Mouse (Mus musculus): Measurements from ENCODE around the gene Ptprj. TPM values are rescaled to one million over a fixed set of nuclear protein-coding genes. Genes with fewer than 3 reads are reported as not detected.

Gene Ptprj
- polyA plus RNA-seq, 1 experiment from 2014 or later: 5.4 TPM

DNA sequence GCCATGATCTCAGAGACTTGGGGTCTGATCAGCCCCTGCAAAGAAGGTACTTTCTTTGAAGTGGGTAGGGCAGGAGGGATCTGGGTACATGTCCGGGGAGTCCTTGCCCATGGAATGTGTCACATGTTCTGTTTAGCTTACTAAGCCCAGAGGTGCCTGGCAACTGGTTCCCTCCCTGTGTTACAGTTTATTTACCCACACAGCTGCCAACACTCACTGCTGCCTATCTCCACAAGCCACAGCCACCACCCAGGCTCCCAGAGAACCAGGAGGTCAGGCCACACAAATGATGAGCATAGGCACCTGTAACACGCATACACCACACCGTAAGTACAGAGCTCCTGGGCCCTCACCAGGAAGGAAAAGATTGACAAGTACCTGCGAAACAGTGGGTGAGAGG lies 26.6 kb downstream of the Ptprj start:
- no peaks in the 10 kb centered on the region for H3K36me3 ChIP-seq (ENCODE audit: insufficient read depth)
- H3K4me3 ChIP-seq (ENCODE audit: low read depth, low read length): no peak overlapping the region
- no peak overlapping the region for H3K4me2 ChIP-seq
- H3K27me3 ChIP-seq (ENCODE audit: insufficient read depth, low read length): no peaks in the 10 kb centered on the region
- no peak overlapping the region for H3K27ac ChIP-seq (ENCODE audit: low read depth)
- H3K4me1 ChIP-seq (ENCODE audit: insufficient read depth): no peaks in the 10 kb centered on the region
- no peaks in the 10 kb centered on the region for H3K9me3 ChIP-seq (ENCODE audit: low read depth, low read length)
- TF ChIP-seq CTCF (IDR thresholded peaks at IDR 0.05; ENCODE audit: low read depth): no peak
- H3K9ac ChIP-seq: no peak overlapping the region
- ATAC-seq (ENCODE audit: insufficient read depth): no peak
- DNase-seq: no peak
- WGBS: 63% methylated on average over 4 of the region's 4 CpGs

DNA sequence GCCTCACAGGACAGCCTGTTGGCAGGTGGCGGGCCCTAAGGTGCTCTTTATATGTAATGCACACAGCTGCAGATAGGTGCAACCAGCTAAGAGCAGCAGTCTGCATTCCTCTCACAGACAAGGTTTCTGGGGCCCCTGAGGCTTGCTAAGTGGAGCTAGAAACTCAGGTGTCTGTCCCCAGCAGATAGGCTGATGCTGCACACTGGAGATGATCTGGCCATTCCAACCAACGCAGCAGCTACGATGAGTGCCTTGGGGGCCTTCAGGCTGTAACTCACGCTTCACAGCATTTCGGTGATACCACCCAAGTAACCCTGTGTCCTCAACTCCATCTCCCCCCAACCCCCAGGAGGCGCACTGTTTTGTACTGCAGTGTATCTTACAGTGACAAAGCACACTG lies 29.8 kb downstream of the Ptprj start:
- WGBS: 78% methylated on average over 6 of the region's 6 CpGs
- no peak for TF ChIP-seq CTCF (IDR thresholded peaks at IDR 0.05; ENCODE audit: low read depth)
- no peak overlapping the region for H3K4me3 ChIP-seq (ENCODE audit: low read depth, low read length)
- H3K4me1 ChIP-seq (ENCODE audit: insufficient read depth): no peaks in the 10 kb centered on the region
- no peaks in the 10 kb centered on the region for H3K27me3 ChIP-seq (ENCODE audit: insufficient read depth, low read length)
- no peaks in the 10 kb centered on the region for H3K36me3 ChIP-seq (ENCODE audit: insufficient read depth)
- H3K4me2 ChIP-seq: no peak overlapping the region
- no peaks in the 10 kb centered on the region for H3K9me3 ChIP-seq (ENCODE audit: low read depth, low read length)
- H3K27ac ChIP-seq (ENCODE audit: low read depth): no peak overlapping the region
- ATAC-seq (ENCODE audit: insufficient read depth) (no peak), DNase-seq (no peak)
- no peak overlapping the region for H3K9ac ChIP-seq

DNA sequence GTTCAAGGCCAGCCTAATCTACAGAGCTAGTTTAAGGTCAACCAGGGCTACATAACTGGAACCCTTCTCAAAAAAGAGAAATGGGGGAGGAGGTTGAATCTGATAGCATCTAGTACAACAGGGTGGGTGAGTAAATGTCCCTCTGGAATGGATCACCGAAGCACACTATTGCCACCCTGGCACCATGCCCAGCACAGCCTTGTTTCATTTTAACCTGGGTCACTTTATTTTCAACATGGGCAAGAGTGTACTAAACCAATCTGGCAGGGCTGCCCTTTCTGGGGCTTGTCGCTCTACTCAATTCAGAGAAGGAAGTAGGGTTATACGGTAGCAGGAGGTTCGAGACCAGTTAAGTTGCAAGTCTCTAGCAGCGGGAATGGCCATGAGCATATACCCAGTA lies 31.9 kb downstream of the Ptprj start:
- no peak overlapping the region for H3K9ac ChIP-seq
- no peaks in the 10 kb centered on the region for H3K9me3 ChIP-seq (ENCODE audit: low read depth, low read length)
- H3K4me2 ChIP-seq: no peak overlapping the region
- no peak for DNase-seq
- H3K4me3 ChIP-seq (ENCODE audit: low read depth, low read length): no peak overlapping the region
- H3K36me3 ChIP-seq (ENCODE audit: insufficient read depth): no peaks in the 10 kb centered on the region
- 74% methylated on average over 5 of the region's 5 CpGs for WGBS
- no peaks in the 10 kb centered on the region for H3K27me3 ChIP-seq (ENCODE audit: insufficient read depth, low read length)
- H3K4me1 ChIP-seq (ENCODE audit: insufficient read depth): no peaks in the 10 kb centered on the region
- TF ChIP-seq CTCF (IDR thresholded peaks at IDR 0.05; ENCODE audit: low read depth): no peak
- no peak for ATAC-seq (ENCODE audit: insufficient read depth)
- H3K27ac ChIP-seq (ENCODE audit: low read depth): no peak overlapping the region

DNA sequence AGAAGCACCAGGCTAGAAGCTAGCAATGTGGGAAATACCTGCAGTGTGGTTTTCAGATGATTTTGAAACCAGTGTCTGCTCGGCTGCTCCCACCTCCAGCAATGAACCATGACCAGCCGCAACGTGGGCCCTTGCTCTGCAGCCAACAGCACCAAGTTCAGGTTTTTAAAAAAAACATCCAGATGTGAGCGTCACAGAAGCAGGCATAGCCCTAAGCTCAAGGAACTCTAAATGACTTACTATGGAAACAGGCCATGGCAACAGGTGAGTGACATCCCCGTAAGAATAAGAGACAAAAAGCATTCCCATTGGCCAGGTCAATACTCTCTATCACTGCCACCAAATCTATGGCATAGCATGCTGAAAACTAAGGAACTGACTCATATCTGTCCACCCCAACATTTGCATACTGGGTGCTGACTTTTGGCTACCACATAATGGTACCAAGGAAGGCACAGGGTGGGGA lies 33.3 kb downstream of the Ptprj start:
- DNase-seq: no peak
- no peak overlapping the region for H3K4me3 ChIP-seq (ENCODE audit: low read depth, low read length)
- no peak for TF ChIP-seq CTCF (IDR thresholded peaks at IDR 0.05; ENCODE audit: low read depth)

DNA sequence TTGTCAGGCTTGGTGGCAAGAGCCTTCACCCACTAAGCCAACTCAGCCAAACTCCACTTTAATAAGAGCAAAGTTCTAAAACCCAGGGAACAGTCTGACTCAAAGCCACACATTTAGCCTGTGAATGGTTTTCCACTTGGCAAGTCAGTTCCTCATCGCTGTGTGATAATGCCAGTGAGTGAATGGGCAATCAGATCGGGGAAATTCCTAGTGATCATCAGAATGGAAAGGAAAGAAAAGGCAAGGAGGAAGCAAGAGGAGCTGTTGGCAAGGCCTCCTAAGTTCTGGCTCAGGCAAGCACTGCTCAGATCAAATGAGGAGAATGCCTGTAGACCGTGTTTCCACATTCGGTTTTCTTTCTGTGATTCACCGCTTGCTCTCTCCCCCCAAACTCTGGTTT lies 35.2 kb downstream of the Ptprj start:
- DNase-seq (no peak), ATAC-seq (ENCODE audit: insufficient read depth) (no peak)
- WGBS: 79% methylated on average over 5 of the region's 5 CpGs
- H3K9ac ChIP-seq: no peak overlapping the region
- H3K27me3 ChIP-seq (ENCODE audit: insufficient read depth, low read length): no peaks in the 10 kb centered on the region
- H3K27ac ChIP-seq (ENCODE audit: low read depth): no peak overlapping the region
- no peaks in the 10 kb centered on the region for H3K9me3 ChIP-seq (ENCODE audit: low read depth, low read length)
- TF ChIP-seq CTCF (IDR thresholded peaks at IDR 0.05; ENCODE audit: low read depth): no peak
- no peaks in the 10 kb centered on the region for H3K4me1 ChIP-seq (ENCODE audit: insufficient read depth)
- no peak overlapping the region for H3K4me2 ChIP-seq
- H3K36me3 ChIP-seq (ENCODE audit: insufficient read depth): no peaks in the 10 kb centered on the region
- H3K4me3 ChIP-seq (ENCODE audit: low read depth, low read length): no peak overlapping the region

More for the DNA sequence above, 33.3 kb downstream of the Ptprj start:
- H3K9me3 ChIP-seq (ENCODE audit: low read depth, low read length): no peaks in the 10 kb centered on the region
- no peaks in the 10 kb centered on the region for H3K27me3 ChIP-seq (ENCODE audit: insufficient read depth, low read length)
- H3K27ac ChIP-seq (ENCODE audit: low read depth): no peak overlapping the region
- H3K4me1 ChIP-seq (ENCODE audit: insufficient read depth): no peaks in the 10 kb centered on the region
- WGBS: 83% methylated on average over 5 of the region's 5 CpGs
- ATAC-seq (ENCODE audit: insufficient read depth): no peak
- no peak overlapping the region for H3K9ac ChIP-seq
- no peak overlapping the region for H3K4me2 ChIP-seq
- no peaks in the 10 kb centered on the region for H3K36me3 ChIP-seq (ENCODE audit: insufficient read depth)

DNA sequence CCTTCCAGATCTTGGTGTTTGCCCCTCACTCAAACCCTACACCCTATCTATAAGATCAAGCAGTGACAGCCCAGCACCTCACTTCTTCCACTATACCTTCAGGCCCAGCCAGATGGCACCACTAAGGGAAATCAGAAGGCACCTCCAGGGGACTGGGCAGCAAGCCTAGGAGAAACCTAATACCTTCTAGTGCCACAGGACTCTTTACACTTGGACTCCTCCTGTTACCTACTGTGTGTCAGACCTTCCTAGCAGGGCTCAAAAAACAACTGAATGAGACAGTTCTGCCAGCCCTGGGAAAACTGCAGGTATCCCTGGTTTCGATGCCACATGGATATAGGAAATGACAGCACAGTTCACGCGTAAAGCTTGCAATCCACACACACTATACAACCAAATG lies 36.5 kb downstream of the Ptprj start:
- no peak for TF ChIP-seq CTCF (IDR thresholded peaks at IDR 0.05; ENCODE audit: low read depth)
- Histone ChIP-seq H3K9ac (no peak overlapping the region), H3K27ac (ENCODE audit: low read depth) (no peak overlapping the region), H3K4me3 (ENCODE audit: low read depth, low read length) (no peak overlapping the region), H3K4me1 (ENCODE audit: insufficient read depth) (no peaks in the 10 kb centered on the region), H3K27me3 (ENCODE audit: insufficient read depth, low read length) (no peaks in the 10 kb centered on the region), H3K36me3 (ENCODE audit: insufficient read depth) (no peaks in the 10 kb centered on the region), H3K9me3 (ENCODE audit: low read depth, low read length) (no peaks in the 10 kb centered on the region), H3K4me2 (no peak overlapping the region)
- 93% methylated on average over 3 of the region's 3 CpGs for whole genome bisulfite sequencing
- ATAC-seq (ENCODE audit: insufficient read depth) (no peak), DNase-seq (no peak)

DNA sequence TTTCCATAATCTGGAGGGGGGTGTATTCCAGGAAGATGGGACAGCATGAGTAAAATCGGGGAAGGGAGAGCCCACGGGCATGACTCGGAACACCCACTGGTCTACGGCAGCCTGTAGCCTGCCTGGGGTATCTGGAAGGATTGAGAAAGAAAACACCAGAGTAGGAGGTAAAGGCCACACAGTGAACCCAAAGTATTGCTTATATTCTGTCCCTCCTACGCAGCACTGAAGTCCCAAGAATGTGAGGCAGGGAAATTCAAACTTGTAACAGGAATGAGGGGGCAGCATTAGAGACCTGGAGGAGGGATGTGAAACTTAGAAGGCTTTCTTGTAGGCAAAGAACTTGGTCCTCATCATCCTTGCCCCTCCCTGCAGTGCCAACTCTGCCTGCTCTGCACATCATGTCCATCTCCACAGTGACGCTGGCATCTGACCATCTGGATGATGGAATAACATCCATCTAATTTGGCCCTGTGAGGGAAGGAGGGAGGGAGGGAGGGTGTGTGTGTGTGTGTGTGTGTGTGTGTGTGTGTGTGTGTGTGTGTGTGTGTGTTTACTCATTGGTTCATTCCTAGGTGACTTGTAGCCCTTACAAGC lies 37.2 kb downstream of the Ptprj start:
- TF ChIP-seq CTCF (IDR thresholded peaks at IDR 0.05; ENCODE audit: low read depth): no peak
- H3K4me1 ChIP-seq (ENCODE audit: insufficient read depth): no peaks in the 10 kb centered on the region
- DNase-seq (no peak), ATAC-seq (ENCODE audit: insufficient read depth) (no peak)
- 90% methylated on average over 6 of the region's 6 CpGs for WGBS
- H3K36me3 ChIP-seq (ENCODE audit: insufficient read depth): no peaks in the 10 kb centered on the region
- no peak overlapping the region for H3K4me2 ChIP-seq
- H3K4me3 ChIP-seq (ENCODE audit: low read depth, low read length): no peak overlapping the region
- H3K27me3 ChIP-seq (ENCODE audit: insufficient read depth, low read length): no peaks in the 10 kb centered on the region
- H3K9ac ChIP-seq: no peak overlapping the region
- H3K27ac ChIP-seq (ENCODE audit: low read depth): no peak overlapping the region
- no peaks in the 10 kb centered on the region for H3K9me3 ChIP-seq (ENCODE audit: low read depth, low read length)

DNA sequence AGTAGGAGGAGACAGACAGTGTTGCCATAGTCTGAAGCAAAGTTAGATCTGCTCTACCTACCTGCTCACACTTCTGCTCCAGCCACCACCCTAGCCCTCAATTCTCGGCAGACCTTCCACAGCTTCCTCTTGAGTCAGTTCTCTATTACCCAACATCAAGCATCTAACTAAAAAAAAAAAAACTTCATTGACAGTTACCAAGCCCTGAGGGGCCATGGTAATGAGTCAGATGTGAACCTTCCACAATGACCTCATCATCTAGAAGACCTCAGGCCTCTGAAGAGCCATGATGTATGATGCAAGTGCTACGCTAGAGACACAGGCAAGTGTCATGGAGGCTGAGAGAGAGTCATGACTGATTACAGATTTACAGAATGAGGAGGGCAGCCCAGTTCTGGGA lies 37.8 kb downstream of the Ptprj start:
- 84% methylated on average over 2 of the region's 2 CpGs for WGBS
- no peak for DNase-seq
- Histone ChIP-seq H3K9ac (no peak overlapping the region), H3K4me1 (ENCODE audit: insufficient read depth) (no peaks in the 10 kb centered on the region), H3K4me3 (ENCODE audit: low read depth, low read length) (no peak overlapping the region), H3K4me2 (no peak overlapping the region), H3K9me3 (ENCODE audit: low read depth, low read length) (no peaks in the 10 kb centered on the region), H3K36me3 (ENCODE audit: insufficient read depth) (no peaks in the 10 kb centered on the region), H3K27ac (ENCODE audit: low read depth) (no peak overlapping the region), H3K27me3 (ENCODE audit: insufficient read depth, low read length) (no peaks in the 10 kb centered on the region)
- no peak for ATAC-seq (ENCODE audit: insufficient read depth)
- no peak for TF ChIP-seq CTCF (IDR thresholded peaks at IDR 0.05; ENCODE audit: low read depth)

All from lung, embryonic 14.5 days (tissue).